8 mouse cellular contexts compared by ENCODE assay signal in genomic region chr16:8670041-8671035, GRCm38 (mm10). TPM values are rescaled to one million over a fixed set of nuclear protein-coding genes. Genes with fewer than 3 reads are reported as not detected.
DNase-seq lines count a peak whose midpoint lies in the region; ATAC-seq lines count a peak whose summit lies in the region.

No protein-coding gene starts in this region.

- no peaks in the 10 kb centered on the region; the same call in 1 of the 2 replicates for H3K36me3 ChIP-seq in intestine, embryonic 15.5 days

- H3K4me3 ChIP-seq in intestine, embryonic 15.5 days (replicated peaks) = peak overlapping the region; percentile 71

- 13% methylated on average over 14 of the region's 15 CpGs for WGBS in intestine, embryonic 15.5 days

- no peak for ATAC-seq in intestine, embryonic 15.5 days

- peak overlapping the region; percentile 66 for H3K9ac ChIP-seq in intestine, embryonic 15.5 days

- H3K4me2 ChIP-seq in intestine, embryonic 15.5 days (replicated peaks) = peak overlapping the region; percentile 80

- no peaks in the 10 kb centered on the region for H3K27me3 ChIP-seq in intestine, embryonic 15.5 days (replicated peaks)

- peaks cover 57% of the 10 kb centered on the region for H3K4me1 ChIP-seq in intestine, embryonic 15.5 days (replicated peaks)

- H3K9me3 ChIP-seq in intestine, embryonic 15.5 days = no peaks in the 10 kb centered on the region

- no peak overlapping the region for H3K27ac ChIP-seq in intestine, embryonic 15.5 days

- DNase-seq in left cerebral cortex, postnatal 4 days = peak; percentile 45
- DNase-seq in left cerebral cortex, adult 8-10 months (ENCODE audit: low spot score in 2 of 2) = no peak
- peak; percentile 66 for DNase-seq in embryo, embryonic 9.5 days (ENCODE audit: extremely low spot score)
- peak; percentile 60 for DNase-seq in neural tube, embryonic 10.5 days (ENCODE audit: extremely low spot score, low spot score)
- DNase-seq in thymus, postnatal 10 days (ENCODE audit: low spot score in 2 of 2) = no peak
- no peak for DNase-seq in layer of hippocampus, adult 11-12 months (ENCODE audit: low spot score)
- no peak for DNase-seq in spleen, adult 18-20 months

- intact Hi-C loops in left cerebral cortex, postnatal 4 days (cut with DNase I) = no loop called here

RNA-seq across cellular contexts. Expression of gene Carhsp1, which starts 1.6 kb away (rescaled TPM):
- 10 to 100 TPM; 54.3 to 60.3 TPM for total RNA-seq in left cerebral cortex, postnatal 4 days (2021)
- total RNA-seq in left cerebral cortex, adult 8-10 months (2022) = 10 to 100 TPM; 29.8 to 33.0 (median 31.3) TPM
- 89.8 and 90.4 TPM in 2 replicates for polyA plus RNA-seq in intestine, embryonic 15.5 days (2015; fragmentation: Nextera tagmentation; extraction: Ambion mirVana)

RNA-seq across cellular contexts. Expression of gene Gm5767, which starts 10.2 kb away (rescaled TPM):
- total RNA-seq in left cerebral cortex, postnatal 4 days (2021) = not detected
- not detected for total RNA-seq in left cerebral cortex, adult 8-10 months (2022)
- not detected in 2 replicates for polyA plus RNA-seq in intestine, embryonic 15.5 days (2015; fragmentation: Nextera tagmentation; extraction: Ambion mirVana)

RNA-seq across cellular contexts. Expression of gene Tmem186, which starts 32.8 kb away (rescaled TPM):
- 10 to 100 TPM; 14.3 TPM for total RNA-seq in left cerebral cortex, postnatal 4 days (2021)
- 10 to 100 TPM; 12.5 to 14.2 (median 13.5) TPM for total RNA-seq in left cerebral cortex, adult 8-10 months (2022)
- 22.0 and 22.2 TPM in 2 replicates for polyA plus RNA-seq in intestine, embryonic 15.5 days (2015; fragmentation: Nextera tagmentation; extraction: Ambion mirVana)

RNA-seq across cellular contexts. Expression of gene Pmm2, which starts 32.9 kb away (rescaled TPM):
- total RNA-seq in left cerebral cortex, postnatal 4 days (2021) = 10 to 100 TPM; 41.4 to 42.9 TPM
- 10 to 100 TPM; 28.6 to 33.1 (median 29.1) TPM for total RNA-seq in left cerebral cortex, adult 8-10 months (2022)
- 92.0 and 98.9 TPM in 2 replicates for polyA plus RNA-seq in intestine, embryonic 15.5 days (2015; fragmentation: Nextera tagmentation; extraction: Ambion mirVana)

Comparison
In these comparisons a context has a peak if more than half of its experiments do, and no peak if none do; other contexts are left out.
1. DNase-seq: peak in left cerebral cortex, postnatal 4 days (single experiment), embryo, embryonic 9.5 days (single experiment) and neural tube, embryonic 10.5 days (single experiment); none in left cerebral cortex, adult 8-10 months (0 of 2), thymus, postnatal 10 days (0 of 2), layer of hippocampus, adult 11-12 months (single experiment) and spleen, adult 18-20 months (0 of 2).